Mouse (Mus musculus) heart, embryonic 13.5 days (tissue): ENCODE measurements around the gene Vpreb3. TPM values are rescaled to one million over a fixed set of nuclear protein-coding genes. Genes with fewer than 3 reads are reported as not detected.

Experiments
- ATAC-seq: fragments of 200-750 bp; cut with Nextera tagmentation; 2 replicates; pipeline ENCODE4 v1.8.0; 2017; ENCODE audit warnings: moderate TSS enrichment; ENCODE audit not compliant: insufficient number of reproducible peaks, low FRiP score, low TSS enrichment; ENCODE audit errors: extremely low read depth
- H3K27ac ChIP-seq: fragments of 300-500 bp; sonication (generic); replicated peaks from 2 replicates; pipeline ENCODE4 v1.5.1; 2015; ENCODE audit warnings: moderate library complexity, mild to moderate bottlenecking, inconsistent platforms
- H3K27me3 ChIP-seq: fragments of 300-500 bp; sonication (generic); replicated peaks from 2 replicates; pipeline ENCODE4 v1.6.1; 2015; ENCODE audit warnings: mild to moderate bottlenecking, inconsistent platforms
- H3K36me3 ChIP-seq: fragments of 300-500 bp; sonication (generic); 2 replicates; pipeline ENCODE4 v1.6.1; 2015; ENCODE audit warnings: mild to moderate bottlenecking, inconsistent platforms
- H3K4me1 ChIP-seq: fragments of 300-500 bp; sonication (generic); 2 replicates; pipeline ENCODE4 v1.6.1; 2015; ENCODE audit warnings: inconsistent platforms
- H3K4me2 ChIP-seq: fragments of 300-500 bp; sonication (generic); 2 replicates; pipeline ENCODE4 v1.6.1; 2015; ENCODE audit warnings: inconsistent platforms, mild to moderate bottlenecking, moderate library complexity
- H3K4me3 ChIP-seq: fragments of 300-500 bp; sonication (generic); 2 replicates; pipeline ENCODE4 v1.5.1; 2015; ENCODE audit warnings: moderate library complexity, mild to moderate bottlenecking, inconsistent platforms
- H3K9ac ChIP-seq: fragments of 300-500 bp; sonication (generic); 2 replicates; pipeline ENCODE4 v1.6.1; 2015; ENCODE audit warnings: inconsistent platforms, mild to moderate bottlenecking, moderate library complexity
- H3K9me3 ChIP-seq: fragments of 300-500 bp; sonication (generic); 2 replicates; pipeline ENCODE4 v1.6.1; 2016; ENCODE audit warnings: inconsistent platforms
- WGBS: fragments of 180-500 bp; shearing (Covaris S2); methylation state at CpG from one replicate; pipeline ENCODE4 v1.1.7; 2015; ENCODE audit warnings: mixed read lengths; 5-methylcytosine and 5-hydroxymethylcytosine counted together
- polyA plus RNA-seq: library from polyadenylated mRNA; unstranded; fragments of >200 nt; fragmentation: Nextera tagmentation; extraction: Ambion mirVana; gene quantifications from 2 replicates; pipeline ENCODE4 v1.2.1, GENCODE M21; 2015

Gene Vpreb3
- polyA plus RNA-seq: 0.25 and 0.41 TPM in 2 replicates

- no peak for ATAC-seq
- 71% methylated on average over 15 of the region's 15 CpGs for WGBS
- no peaks in the 10 kb centered on the region for H3K9me3 ChIP-seq
- no peak within 1 kb of the TSS for H3K27ac ChIP-seq
- H3K9ac ChIP-seq: no peak within 1 kb of the TSS
- H3K4me3 ChIP-seq: no peak within 1 kb of the TSS
- H3K27me3 ChIP-seq: no peaks in the 10 kb centered on the region
- H3K4me2 ChIP-seq: no peak within 1 kb of the TSS
- H3K4me1 ChIP-seq: peaks cover 21% of the 10 kb centered on the region
- peaks cover 4% of the 10 kb centered on the region; the same call in 1 of the 2 replicates for H3K36me3 ChIP-seq
These were observed at the start of gene Vpreb3 for GRCm38 (mm10) chr10:75942736-75943477. TSS of gene Vpreb3 (plus strand) at chr10:75943057.

- under 1% methylated on average over 50 of the region's 51 CpGs for WGBS
- Histone ChIP-seq H3K36me3 (peaks cover 42% of the 10 kb centered on the region), H3K9me3 (no peaks in the 10 kb centered on the region), H3K27ac (no peak within 1 kb of the TSS), H3K4me3 (peak within 1 kb of the TSS; percentile 53), H3K4me2 (peak within 1 kb of the TSS; percentile 87), H3K9ac (peak within 1 kb of the TSS; percentile 73), H3K27me3 (no peaks in the 10 kb centered on the region), H3K4me1 (peaks cover 30% of the 10 kb centered on the region)
- peak; percentile 94 for ATAC-seq
These were observed 49.6 kb upstream of the Vpreb3 start, which contains the start of gene Derl3 for GRCm38 (mm10) chr10:75893089-75893750. TSS of gene Derl3 (plus strand) at chr10:75893413.

GRCm38 (mm10) chr10:75894601-75895000 is 48.3 kb upstream of the Vpreb3 start:
- no peak overlapping the region for H3K9ac ChIP-seq
- H3K4me2 ChIP-seq: no peak overlapping the region
- H3K27ac ChIP-seq: no peak overlapping the region
- 73% methylated on average over 6 of the region's 6 CpGs for WGBS
- no peaks in the 10 kb centered on the region for H3K9me3 ChIP-seq
- no peak overlapping the region for H3K4me3 ChIP-seq
- peaks cover 49% of the 10 kb centered on the region for H3K36me3 ChIP-seq
- peaks cover 35% of the 10 kb centered on the region for H3K4me1 ChIP-seq
- H3K27me3 ChIP-seq: no peaks in the 10 kb centered on the region
- ATAC-seq: no peak

GRCm38 (mm10) chr10:75895730-75896129 is 47.1 kb upstream of the Vpreb3 start:
- no peaks in the 10 kb centered on the region for H3K9me3 ChIP-seq
- peaks cover 59% of the 10 kb centered on the region for H3K36me3 ChIP-seq
- H3K9ac ChIP-seq: no peak overlapping the region
- 89% methylated on average over 5 of the region's 5 CpGs for WGBS
- H3K4me3 ChIP-seq: no peak overlapping the region
- no peak for ATAC-seq
- H3K4me1 ChIP-seq: peaks cover 39% of the 10 kb centered on the region
- no peaks in the 10 kb centered on the region for H3K27me3 ChIP-seq
- H3K4me2 ChIP-seq: no peak overlapping the region
- no peak overlapping the region for H3K27ac ChIP-seq

- ATAC-seq: no peak
- H3K36me3 ChIP-seq: peaks cover 64% of the 10 kb centered on the region
- peaks cover 39% of the 10 kb centered on the region for H3K4me1 ChIP-seq
- WGBS: 93% methylated on average over 1 of the region's 1 CpGs
- no peak overlapping the region for H3K4me2 ChIP-seq
- no peaks in the 10 kb centered on the region for H3K9me3 ChIP-seq
- no peak overlapping the region for H3K4me3 ChIP-seq
- no peak overlapping the region for H3K9ac ChIP-seq
- H3K27ac ChIP-seq: no peak overlapping the region
- H3K27me3 ChIP-seq: no peaks in the 10 kb centered on the region
These were observed 46.6 kb upstream of the Vpreb3 start for GRCm38 (mm10) chr10:75896208-75896607.

- H3K4me1 ChIP-seq: peaks cover 39% of the 10 kb centered on the region
- no peak for ATAC-seq
- H3K27me3 ChIP-seq: no peaks in the 10 kb centered on the region
- H3K36me3 ChIP-seq: peaks cover 76% of the 10 kb centered on the region
- H3K4me2 ChIP-seq: no peak overlapping the region
- no peak overlapping the region for H3K4me3 ChIP-seq
- H3K9ac ChIP-seq: no peak overlapping the region
- 49% methylated on average over 6 of the region's 6 CpGs for WGBS
- H3K9me3 ChIP-seq: no peaks in the 10 kb centered on the region
- H3K27ac ChIP-seq: no peak overlapping the region
These were observed 45.5 kb upstream of the Vpreb3 start for GRCm38 (mm10) chr10:75897373-75897772.

GRCm38 (mm10) chr10:75898039-75898564 is 44.8 kb upstream of the Vpreb3 start:
- 77% methylated on average over 6 of the region's 6 CpGs for WGBS
- no peaks in the 10 kb centered on the region for H3K27me3 ChIP-seq
- H3K4me3 ChIP-seq: no peak overlapping the region
- H3K9ac ChIP-seq: peak overlapping the region; percentile 17; the same call in 1 of the 2 replicates
- peak overlapping the region; percentile 75 for H3K27ac ChIP-seq
- H3K9me3 ChIP-seq: no peaks in the 10 kb centered on the region
- H3K36me3 ChIP-seq: peaks cover 83% of the 10 kb centered on the region
- H3K4me1 ChIP-seq: peaks cover 35% of the 10 kb centered on the region
- no peak overlapping the region for H3K4me2 ChIP-seq
- ATAC-seq: no peak

- 42% methylated on average over 3 of the region's 3 CpGs for WGBS
- H3K4me2 ChIP-seq: no peak overlapping the region
- H3K9me3 ChIP-seq: no peaks in the 10 kb centered on the region
- H3K36me3 ChIP-seq: peaks cover 90% of the 10 kb centered on the region
- no peaks in the 10 kb centered on the region for H3K27me3 ChIP-seq
- ATAC-seq: peak; percentile 40; the same call in 1 of the 2 replicates
- H3K9ac ChIP-seq: peak overlapping the region; percentile 17
- peak overlapping the region; percentile 75 for H3K27ac ChIP-seq
- no peak overlapping the region for H3K4me3 ChIP-seq
- H3K4me1 ChIP-seq: peaks cover 29% of the 10 kb centered on the region
These were observed 44.0 kb upstream of the Vpreb3 start for GRCm38 (mm10) chr10:75898846-75899245.

GRCm38 (mm10) chr10:75904391-75904790 is 38.5 kb upstream of the Vpreb3 start:
- ATAC-seq: no peak
- H3K27ac ChIP-seq: no peak overlapping the region

GRCm38 (mm10) chr10:75906882-75907281 is 36.0 kb upstream of the Vpreb3 start:
- no peak for ATAC-seq
- Histone ChIP-seq H3K4me2 (no peak overlapping the region), H3K36me3 (peaks cover 98% of the 10 kb centered on the region), H3K9ac (no peak overlapping the region), H3K4me3 (no peak overlapping the region), H3K4me1 (no peaks in the 10 kb centered on the region), H3K27me3 (no peaks in the 10 kb centered on the region), H3K27ac (no peak overlapping the region), H3K9me3 (no peaks in the 10 kb centered on the region)
- 93% methylated on average over 4 of the region's 4 CpGs for WGBS

More at GRCm38 (mm10) chr10:75904391-75904790, 38.5 kb upstream of the Vpreb3 start:
- 81% methylated on average over 5 of the region's 5 CpGs for WGBS
- Histone ChIP-seq H3K9ac (no peak overlapping the region), H3K9me3 (no peaks in the 10 kb centered on the region), H3K4me2 (no peak overlapping the region), H3K4me1 (peaks cover 6% of the 10 kb centered on the region), H3K27me3 (no peaks in the 10 kb centered on the region), H3K36me3 (peaks cover 96% of the 10 kb centered on the region), H3K4me3 (no peak overlapping the region)

- no peak overlapping the region for H3K27ac ChIP-seq
- peaks cover 92% of the 10 kb centered on the region for H3K36me3 ChIP-seq
- no peak overlapping the region for H3K9ac ChIP-seq
- no peak overlapping the region for H3K4me2 ChIP-seq
- no peak overlapping the region for H3K4me3 ChIP-seq
- no peak for ATAC-seq
- no peaks in the 10 kb centered on the region for H3K27me3 ChIP-seq
- H3K9me3 ChIP-seq: no peaks in the 10 kb centered on the region
- 84% methylated on average over 2 of the region's 2 CpGs for WGBS
- H3K4me1 ChIP-seq: peaks cover 21% of the 10 kb centered on the region
These were observed 32.2 kb upstream of the Vpreb3 start for GRCm38 (mm10) chr10:75910698-75911097.
